ENCODE assay signal across 8 mouse cellular contexts in genomic region chr14:78482385-78483231, GRCm38 (mm10). TPM values are rescaled to one million over a fixed set of nuclear protein-coding genes. Genes with fewer than 3 reads are reported as not detected.
A peak's percentile ranks its signal among the peaks of the same experiment; 100 is the strongest.
DNase-seq lines count a peak whose midpoint lies in the region; ATAC-seq and TF ChIP-seq lines count a peak whose summit lies in the region.

No protein-coding gene starts in this region.

- no peaks in the 10 kb centered on the region for H3K4me1 ChIP-seq in kidney, adult 2 months (ENCODE audit: control insufficient read depth, insufficient read depth, low read length)
- H3K4me1 ChIP-seq in limb, embryonic 12.5 days (replicated peaks) = 0 out of 2 replicates have a peak, but pooled peaks cover 4% of the 10 kb centered on the region
- no peaks in the 10 kb centered on the region for H3K4me1 ChIP-seq in midbrain, embryonic 13.5 days (replicated peaks)
- no peaks in the 10 kb centered on the region for H3K4me1 ChIP-seq in stomach, embryonic 14.5 days (ENCODE audit: control insufficient read depth, insufficient read depth, low read length)

- H3K9ac ChIP-seq in limb, embryonic 12.5 days (replicated peaks) = no peak overlapping the region; the same call in 1 of the 2 replicates
- no peak overlapping the region for H3K9ac ChIP-seq in midbrain, embryonic 13.5 days (replicated peaks)
- no peak overlapping the region for H3K9ac ChIP-seq in stomach, embryonic 14.5 days (replicated peaks; ENCODE audit: low read depth, low read length)

- H3K9me3 ChIP-seq in limb, embryonic 12.5 days = no peaks in the 10 kb centered on the region
- H3K9me3 ChIP-seq in midbrain, embryonic 13.5 days = no peaks in the 10 kb centered on the region
- H3K9me3 ChIP-seq in stomach, embryonic 14.5 days (ENCODE audit: control insufficient read depth, low read depth, low read length) = no peaks in the 10 kb centered on the region

- peak; percentile 68; the same call in 1 of the 2 replicates for ATAC-seq in limb, embryonic 12.5 days (ENCODE audit: insufficient number of reproducible peaks, insufficient read depth, low FRiP score, low TSS enrichment, low read depth)
- ATAC-seq in midbrain, embryonic 13.5 days = peak; percentile 94
- peak; percentile 87; the same call in 1 of the 2 replicates for ATAC-seq in stomach, embryonic 14.5 days (ENCODE audit: insufficient number of reproducible peaks, insufficient read depth, low FRiP score, low read depth)

- H3K27ac ChIP-seq in kidney, adult 2 months (ENCODE audit: insufficient read depth, low read depth, low read length) = no peak overlapping the region
- no peak overlapping the region for H3K27ac ChIP-seq in limb, embryonic 12.5 days
- no peak overlapping the region for H3K27ac ChIP-seq in midbrain, embryonic 13.5 days
- no peak overlapping the region for H3K27ac ChIP-seq in stomach, embryonic 14.5 days (ENCODE audit: low read length)

- DNase-seq in ovary, adult 18-20 months (ENCODE audit: low spot score) = peak; percentile 15
- DNase-seq in ovary, postnatal 10 days (ENCODE audit: low spot score) = no peak
- DNase-seq in cerebellum, postnatal 36 days = peak; percentile 45 to 52
- DNase-seq in gastrocnemius, postnatal 10 days = peak; percentile 24
- peak; percentile 50 for DNase-seq in kidney, adult 2 months

- no peaks in the 10 kb centered on the region for H3K27me3 ChIP-seq in kidney, adult 2 months (replicated peaks; ENCODE audit: control insufficient read depth, insufficient read depth, low read length)
- no peaks in the 10 kb centered on the region for H3K27me3 ChIP-seq in limb, embryonic 12.5 days
- no peaks in the 10 kb centered on the region for H3K27me3 ChIP-seq in midbrain, embryonic 13.5 days
- H3K27me3 ChIP-seq in stomach, embryonic 14.5 days (ENCODE audit: control insufficient read depth, insufficient read depth, low read length) = no peaks in the 10 kb centered on the region

- H3K36me3 ChIP-seq in kidney, adult 2 months (ENCODE audit: control insufficient read depth, insufficient read depth, low read length) = no peaks in the 10 kb centered on the region
- no peaks in the 10 kb centered on the region for H3K36me3 ChIP-seq in limb, embryonic 12.5 days
- H3K36me3 ChIP-seq in midbrain, embryonic 13.5 days = no peaks in the 10 kb centered on the region
- no peaks in the 10 kb centered on the region for H3K36me3 ChIP-seq in stomach, embryonic 14.5 days (ENCODE audit: control insufficient read depth, insufficient read depth, low read length)

- WGBS in kidney, adult 2 months = 18% methylated on average over 14 of the region's 14 CpGs
- WGBS in limb, embryonic 12.5 days = 27% methylated on average over 14 of the region's 14 CpGs
- WGBS in midbrain, embryonic 13.5 days = 24% methylated on average over 14 of the region's 14 CpGs
- WGBS in stomach, embryonic 14.5 days = 23% methylated on average over 14 of the region's 14 CpGs

- no peak overlapping the region for H3K4me3 ChIP-seq in kidney, adult 2 months (ENCODE audit: insufficient read depth, low read depth, low read length)
- H3K4me3 ChIP-seq in limb, embryonic 12.5 days (replicated peaks) = 0 out of 2 replicates have a peak overlapping the region, but pooled peaks have one; percentile 15
- H3K4me3 ChIP-seq in midbrain, embryonic 13.5 days (replicated peaks) = no peak overlapping the region
- no peak overlapping the region for H3K4me3 ChIP-seq in stomach, embryonic 14.5 days (ENCODE audit: low read depth, low read length)

- H3K4me2 ChIP-seq in limb, embryonic 12.5 days = peak overlapping the region; percentile 41
- H3K4me2 ChIP-seq in midbrain, embryonic 13.5 days (replicated peaks) = no peak overlapping the region; the same call in 1 of the 2 replicates
- H3K4me2 ChIP-seq in stomach, embryonic 14.5 days (replicated peaks; ENCODE audit: low read depth, low read length) = no peak overlapping the region; the same call in 1 of the 2 replicates

- TF ChIP-seq CTCF in kidney, adult 2 months (conservative IDR thresholded peaks at IDR 0.05; ENCODE audit: insufficient read depth, insufficient read length, low read depth, low read length) = peak; percentile 84

- TF ChIP-seq POLR2A in kidney, adult 2 months (IDR thresholded peaks at IDR 0.05; ENCODE audit: low read depth, low read length) = no peak

RNA-seq across cellular contexts. Expression of gene Akap11, which starts 54.0 kb away (rescaled TPM):
- 10 to 100 TPM; 30.2 to 36.8 TPM for total RNA-seq in gastrocnemius, postnatal 10 days (2021)
- 7.0 and 9.1 TPM in 2 replicates for polyA plus RNA-seq in kidney, adult 2 months (2012; rRNA removed)
- polyA plus RNA-seq in limb, embryonic 12.5 days (2016; fragmentation: Nextera tagmentation; extraction: Ambion mirVana) = 25.6 and 27.1 TPM in 2 replicates
- 38.7 and 39.4 TPM in 2 replicates for polyA plus RNA-seq in midbrain, embryonic 13.5 days (2015; fragmentation: Nextera tagmentation; extraction: Ambion mirVana)
- 19.0 and 20.5 TPM in 2 replicates for polyA plus RNA-seq in stomach, embryonic 14.5 days (2014; fragmentation: Nextera tagmentation; extraction: Ambion mirVana)
